Mouse (Mus musculus): ENCODE measurements around the gene Fzr1.

Fzr1 gene

GRCm38 (mm10) chr10:81401205-81401520, 22.8 kb upstream of the Fzr1 start:
- DNase-seq: peak; percentile 45

GRCm38 (mm10) chr10:81400371-81401204, 22.3 kb upstream of the Fzr1 start:
- peak; percentile 33 for DNase-seq

- DNase-seq: no peak
These were observed 21.5 kb upstream of the Fzr1 start for GRCm38 (mm10) chr10:81399798-81400308.

- no peak for DNase-seq
These were observed 21.0 kb upstream of the Fzr1 start for GRCm38 (mm10) chr10:81399296-81399695.

GRCm38 (mm10) chr10:81396749-81397148, 18.4 kb upstream of the Fzr1 start:
- no peak for DNase-seq

- no peak for DNase-seq
These were observed 17.5 kb upstream of the Fzr1 start for GRCm38 (mm10) chr10:81395865-81396264.

GRCm38 (mm10) chr10:81395127-81395526, 16.8 kb upstream of the Fzr1 start:
- DNase-seq: peak; percentile 88

- peak; percentile 74 for DNase-seq
These were observed 15.2 kb upstream of the Fzr1 start for GRCm38 (mm10) chr10:81393456-81394063.

GRCm38 (mm10) chr10:81392781-81393185, 14.5 kb upstream of the Fzr1 start, which contains the start of gene Smim24:
Gene Smim24 (plus strand): TSS chr10:81393051.
- DNase-seq: peak; percentile 70

GRCm38 (mm10) chr10:81392270-81392669, 14.0 kb upstream of the Fzr1 start:
- DNase-seq: no peak

- DNase-seq: no peak
These were observed 12.3 kb upstream of the Fzr1 start for GRCm38 (mm10) chr10:81390678-81390965.

GRCm38 (mm10) chr10:81389801-81390677, 11.7 kb upstream of the Fzr1 start:
- DNase-seq: peak; percentile 86

- peak; percentile 73 for DNase-seq
These were observed 11.1 kb upstream of the Fzr1 start for GRCm38 (mm10) chr10:81389373-81389772.

- no peak for DNase-seq
These were observed 10.3 kb upstream of the Fzr1 start, which contains the start of gene Gm48552 for GRCm38 (mm10) chr10:81388505-81389055. Gene Gm48552 (plus strand): TSS chr10:81389005.

- no peak for DNase-seq
These were observed 9.4 kb upstream of the Fzr1 start for GRCm38 (mm10) chr10:81387716-81388115.

- no peak for DNase-seq
These were observed 7.4 kb upstream of the Fzr1 start for GRCm38 (mm10) chr10:81385603-81386306.

- no peak for DNase-seq
These were observed 6.3 kb upstream of the Fzr1 start for GRCm38 (mm10) chr10:81384605-81384982.

GRCm38 (mm10) chr10:81383802-81384604, 5.7 kb upstream of the Fzr1 start, which contains the start of the genes Dohh and Gm48551:
Gene Dohh (plus strand): TSS chr10:81384428.
Gene Gm48551 (plus strand): TSS chr10:81384466.
- peak; percentile 100 for DNase-seq

- DNase-seq: peak; percentile 68
These were observed 3.7 kb upstream of the Fzr1 start for GRCm38 (mm10) chr10:81382039-81382438.

GRCm38 (mm10) chr10:81379809-81380378, 1.6 kb upstream of the Fzr1 start:
- DNase-seq: no peak

- DNase-seq: no peak
These were observed 852 bp upstream of the Fzr1 start for GRCm38 (mm10) chr10:81379183-81379553.

Measured in kidney, postnatal 10 days (tissue).